Mouse (Mus musculus) CD8-positive naive resting alpha-beta T cell, adult 57 days (primary cell): ENCODE results near the gene Npw. TPM values are rescaled to one million over a fixed set of nuclear protein-coding genes. Genes with fewer than 3 reads are reported as not detected.

Experiments used
- total RNA-seq: library from RNA; stranded (reverse); gene quantifications from one replicate; pipeline ENCODE4 v1.2.4, GENCODE M21; 2023

The Npw gene
- not detected for total RNA-seq

GRCm38 (mm10) chr17:24658017-24658758 is at the start of gene Npw:
Npw (minus strand) TSS chr17:24658457.

DNA sequence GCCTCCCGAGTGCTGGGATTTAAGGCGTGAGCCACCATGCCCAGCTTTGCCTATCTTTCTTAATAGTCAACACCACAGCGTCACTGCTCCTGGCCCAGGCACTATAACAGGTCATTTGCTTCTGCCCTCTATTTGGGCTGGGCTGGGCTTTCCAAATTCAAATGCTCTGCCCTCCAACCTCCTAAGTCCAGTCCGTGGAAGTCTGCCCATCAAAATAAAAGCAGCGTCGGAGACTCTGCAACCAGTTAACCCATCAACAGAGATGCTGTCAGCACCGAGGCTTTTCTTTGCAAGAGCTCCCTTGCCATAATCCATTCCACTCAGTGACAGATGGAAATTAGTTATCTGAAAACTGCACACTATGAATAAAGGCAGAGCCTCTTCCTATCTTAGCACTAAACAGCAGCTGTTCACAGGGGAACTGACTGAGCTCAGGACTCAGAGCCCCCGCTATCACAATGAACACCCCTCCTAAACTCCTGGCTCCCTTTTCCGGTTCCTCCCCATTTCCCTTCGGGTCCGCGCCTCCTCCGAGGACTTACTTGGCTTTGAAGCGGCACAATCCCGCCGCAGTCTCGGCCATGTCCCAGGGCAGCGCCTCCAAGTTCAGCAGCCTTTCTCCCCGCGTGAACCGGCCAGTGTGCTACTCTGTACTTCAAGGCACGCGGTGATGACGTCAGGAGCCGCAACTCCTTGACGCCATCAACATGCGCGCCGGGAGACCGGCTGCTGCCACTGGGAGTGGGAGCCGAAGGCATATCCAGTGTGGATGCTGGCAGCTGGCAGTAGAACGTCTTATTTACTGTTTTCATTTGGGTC is 48.9 kb upstream of the Npw start, which contains the start of gene Tbl3:
Gene Tbl3, minus strand, starts transcription at position 679 of the 819 bp plus-strand sequence.

GRCm38 (mm10) chr17:24696011-24696697 is 37.9 kb upstream of the Npw start, which contains the start of the genes Gfer and Noxo1:
Gfer (minus strand) TSS chr17:24696156.
Noxo1 (plus strand) TSS chr17:24696234.

DNA sequence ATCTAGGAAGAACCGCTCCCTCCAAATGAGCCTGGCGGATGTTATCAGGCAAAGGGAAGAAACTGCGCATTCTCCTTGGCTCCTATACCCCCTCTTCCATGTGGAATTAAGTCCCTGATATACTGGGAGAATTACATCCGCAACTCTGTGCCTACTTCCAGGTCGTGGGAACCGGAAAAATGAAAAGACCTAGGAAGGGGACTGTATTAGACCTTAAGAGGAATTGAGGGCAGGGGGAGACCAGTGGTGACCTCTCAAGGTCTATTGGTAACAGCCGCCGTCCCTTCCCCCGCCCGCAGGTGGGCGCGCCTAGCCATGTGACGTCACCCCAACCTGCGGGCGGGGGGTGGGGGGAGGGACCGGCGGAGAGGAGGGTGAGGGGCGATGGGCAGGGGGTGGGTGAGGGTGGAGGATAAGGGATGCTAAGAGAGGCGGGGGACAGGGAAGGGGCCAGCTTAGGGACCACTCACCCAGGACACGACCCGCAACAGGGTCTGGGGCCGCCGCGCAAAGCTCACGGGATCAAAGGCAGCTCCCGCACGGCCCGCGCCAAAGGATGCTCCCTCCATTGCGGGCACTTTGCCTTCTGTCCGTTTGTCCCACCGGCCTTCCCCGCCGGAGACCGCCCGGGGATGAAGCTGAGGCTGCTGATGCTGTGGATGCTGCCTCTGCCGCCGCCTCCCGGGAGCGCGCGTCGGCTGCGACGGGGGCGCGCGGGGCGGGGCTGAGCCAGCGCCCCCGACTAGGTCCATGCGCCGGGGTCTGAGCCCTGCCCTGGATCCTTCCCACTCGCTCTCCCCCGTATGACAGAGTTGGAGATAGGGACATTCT is 31.2 kb upstream of the Npw start, which contains the start of gene Syngr3:
Gene Syngr3, minus strand, starts transcription at position 705 of the 831 bp plus-strand sequence.

DNA sequence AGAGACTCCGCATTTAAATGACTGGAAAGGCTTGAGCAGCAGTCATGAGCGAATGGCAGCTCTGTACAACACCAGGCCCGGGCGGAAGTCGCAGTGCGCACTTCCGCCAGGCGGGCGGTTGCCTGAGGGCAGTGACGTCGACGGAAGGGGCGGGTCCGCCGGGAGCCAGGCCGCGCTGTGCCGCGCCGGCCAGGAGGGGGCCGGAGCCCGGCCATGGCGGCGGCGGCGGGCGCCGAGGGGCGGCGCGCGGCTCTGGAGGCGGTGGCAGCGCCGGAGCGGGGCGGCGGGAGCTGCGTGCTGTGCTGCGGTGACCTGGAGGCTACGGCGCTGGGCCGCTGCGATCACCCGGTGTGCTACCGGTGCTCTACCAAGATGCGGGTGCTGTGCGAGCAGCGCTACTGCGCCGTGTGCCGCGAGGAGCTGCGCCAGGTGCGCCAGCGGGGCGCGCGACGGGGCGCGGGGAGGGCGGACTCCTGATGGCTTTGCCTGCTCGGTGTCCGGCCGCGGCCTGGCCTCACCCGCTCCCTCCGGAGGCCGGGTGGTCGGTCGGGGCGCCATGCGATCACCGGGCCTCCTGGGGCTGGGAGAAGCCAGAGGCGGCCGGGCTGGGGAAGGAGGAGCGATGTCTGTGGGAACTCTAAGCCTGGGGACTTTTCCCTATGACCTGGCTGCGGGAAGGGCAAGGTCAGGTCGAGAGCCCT is 11.4 kb upstream of the Npw start, which contains the start of gene Zfp598:
Gene Zfp598, plus strand, starts transcription at position 143 of the 701 bp plus-strand sequence.

DNA sequence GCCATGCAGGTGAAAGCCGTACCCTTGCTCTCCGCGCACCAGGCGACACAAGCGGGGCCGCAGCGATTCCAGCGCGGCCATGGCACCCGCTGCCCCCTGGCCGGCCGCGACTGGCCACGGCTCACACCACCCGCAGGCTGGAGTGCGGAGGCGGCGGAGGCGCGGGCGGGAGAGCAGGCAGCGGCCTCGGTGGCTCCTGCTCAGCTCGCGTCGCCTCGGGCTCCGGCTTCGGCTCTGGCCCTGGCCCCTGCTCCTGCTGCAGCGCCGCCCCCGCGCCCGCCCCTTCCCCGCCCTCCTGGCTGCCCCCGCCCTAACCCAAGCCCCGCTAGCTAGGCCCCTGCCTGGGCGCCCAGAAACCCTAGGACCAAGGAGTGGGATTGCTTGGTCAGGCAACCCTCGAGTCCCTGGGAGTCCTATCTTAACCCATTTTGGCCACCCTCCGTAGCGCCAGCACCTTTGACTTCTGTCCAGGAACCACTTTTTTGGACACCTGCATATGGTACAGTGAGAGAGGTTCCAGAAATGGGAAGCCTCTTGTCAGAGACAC is 8.1 kb downstream of the Npw start, which contains the start of gene Slc9a3r2:
Gene Slc9a3r2, minus strand, starts transcription at position 258 of the 547 bp plus-strand sequence.

GRCm38 (mm10) chr17:24632167-24632812 is 26.0 kb downstream of the Npw start, which contains the start of the genes Tsc2 and Nthl1:
Tsc2 (minus strand) TSS chr17:24632630.
Nthl1 (plus strand) TSS chr17:24632680.

Other genes starting within 250 kb of the Npw start
- 150 TPM for gene Rnps1, start 243.9 kb downstream of the Npw start, total RNA-seq
- 14.9 TPM for gene Eci1, start 231.8 kb downstream of the Npw start, total RNA-seq
- gene Dnase1l2, start 215.4 kb downstream of the Npw start, total RNA-seq: 4.8 TPM
- 73.9 TPM for gene E4f1, start 188.1 kb downstream of the Npw start, total RNA-seq
- gene Pgp, start 188.1 kb downstream of the Npw start, total RNA-seq: 14.1 TPM
- gene Bricd5, start 184.6 kb downstream of the Npw start, total RNA-seq: 0.80 TPM
- gene Mlst8, start 179.4 kb downstream of the Npw start, total RNA-seq: 23.8 TPM
- gene Caskin1, start 169.9 kb downstream of the Npw start, total RNA-seq: not detected
- gene Traf7, start 130.5 kb downstream of the Npw start, total RNA-seq: 183 TPM
- 2.7 TPM for gene Rab26, start 124.2 kb downstream of the Npw start, total RNA-seq
- 74.3 TPM for gene Pkd1, start 108.6 kb downstream of the Npw start, total RNA-seq
- gene Tsc2, start 25.8 kb downstream of the Npw start, total RNA-seq: 70.5 TPM
- 4.3 TPM for gene Nthl1, start 25.8 kb downstream of the Npw start, total RNA-seq
- not detected for gene Slc9a3r2, start 8.1 kb downstream of the Npw start, total RNA-seq
- 62.1 TPM for gene Zfp598, start 11.2 kb upstream of the Npw start, total RNA-seq
- not detected for gene Syngr3, start 31.5 kb upstream of the Npw start, total RNA-seq
- 12.7 TPM for gene Gfer, start 37.7 kb upstream of the Npw start, total RNA-seq
- gene Noxo1, start 37.8 kb upstream of the Npw start, total RNA-seq: 2.0 TPM
- 26.6 TPM for gene Tbl3, start 49.2 kb upstream of the Npw start, total RNA-seq
- gene Rnf151, start 59.6 kb upstream of the Npw start, total RNA-seq: not detected
- gene Rps2, start 59.7 kb upstream of the Npw start, total RNA-seq: 1,667 TPM
- 68.1 TPM for gene Ndufb10, start 66.0 kb upstream of the Npw start, total RNA-seq
- not detected for gene Rpl3l, start 69.4 kb upstream of the Npw start, total RNA-seq
- gene Msrb1, start 78.2 kb upstream of the Npw start, total RNA-seq: 32.5 TPM
- not detected for gene Hs3st6, start 94.5 kb upstream of the Npw start, total RNA-seq
- not detected for gene Meiob, start 145.8 kb upstream of the Npw start, total RNA-seq
- 33.1 TPM for gene Hagh, start 181.7 kb upstream of the Npw start, total RNA-seq
- 2.0 TPM for gene Fahd1, start 191.9 kb upstream of the Npw start, total RNA-seq
- gene Igfals, start 207.5 kb upstream of the Npw start, total RNA-seq: 0.67 TPM
- gene Nubp2, start 227.9 kb upstream of the Npw start, total RNA-seq: 53.6 TPM
- gene Spsb3, start 228.2 kb upstream of the Npw start, total RNA-seq: 28.9 TPM
- 66.2 TPM for gene Eme2, start 236.6 kb upstream of the Npw start, total RNA-seq
- 44.8 TPM for gene Mrps34, start 236.7 kb upstream of the Npw start, total RNA-seq
- 24.0 TPM for gene Nme3, start 238.0 kb upstream of the Npw start, total RNA-seq